Mouse (Mus musculus) limb, embryonic 12.5 days (tissue): ENCODE data around the gene 4930518I15Rik. TPM values are rescaled to one million over a fixed set of nuclear protein-coding genes. Genes with fewer than 3 reads are reported as not detected.
A peak's percentile ranks its signal among the peaks of the same experiment; 100 is the strongest.
"Not testable (repeated sequence)": the region's sequence is repeated elsewhere in the genome, so short reads cannot be mapped to it uniquely, and the experiment has no call there.

Source experiments
- ATAC-seq: fragments of 200-750 bp; cut with Nextera tagmentation; 2 replicates; pipeline ENCODE4 v1.8.0; 2017; ENCODE audit warnings: low read depth, moderate TSS enrichment; ENCODE audit not compliant: insufficient number of reproducible peaks, insufficient read depth, low FRiP score, low TSS enrichment
- H3K27ac ChIP-seq: fragments of 300-500 bp; sonication (generic); 2 replicates; pipeline ENCODE4 v1.5.1; 2016; ENCODE audit warnings: mild to moderate bottlenecking, moderate library complexity
- H3K27me3 ChIP-seq: fragments of 300-500 bp; sonication (generic); 2 replicates; pipeline ENCODE4 v1.6.1; 2016; ENCODE audit warnings: mild to moderate bottlenecking, moderate library complexity
- H3K36me3 ChIP-seq: fragments of 300-500 bp; sonication (generic); 2 replicates; pipeline ENCODE4 v1.6.1; 2016; ENCODE audit warnings: mild to moderate bottlenecking, moderate library complexity
- H3K4me1 ChIP-seq: fragments of 300-500 bp; sonication (generic); replicated peaks from 2 replicates; pipeline ENCODE4 v1.6.1; 2016
- H3K4me2 ChIP-seq: fragments of 300-500 bp; sonication (generic); 2 replicates; pipeline ENCODE4 v1.6.1; 2016; ENCODE audit warnings: mild to moderate bottlenecking, moderate library complexity
- H3K4me3 ChIP-seq: fragments of 300-500 bp; sonication (generic); replicated peaks from 2 replicates; pipeline ENCODE4 v1.5.1; 2016; ENCODE audit warnings: mild to moderate bottlenecking
- H3K9ac ChIP-seq: fragments of 300-500 bp; sonication (generic); replicated peaks from 2 replicates; pipeline ENCODE4 v1.6.1; 2016; ENCODE audit warnings: mild to moderate bottlenecking, moderate library complexity
- H3K9me3 ChIP-seq: fragments of 300-500 bp; sonication (generic); 2 replicates; pipeline ENCODE4 v1.6.1; 2016; ENCODE audit warnings: mild to moderate bottlenecking, moderate library complexity
- WGBS: fragments of 180-500 bp; shearing (Covaris S2); methylation state at CpG from one replicate; pipeline ENCODE4 v1.1.7; 2016; 5-methylcytosine and 5-hydroxymethylcytosine counted together
- polyA plus RNA-seq: library from polyadenylated mRNA; unstranded; fragments of >200 nt; fragmentation: Nextera tagmentation; extraction: Ambion mirVana; gene quantifications from 2 replicates; pipeline ENCODE4 v1.2.1, GENCODE M21; 2016

The 4930518I15Rik gene
- 11.1 and 12.5 TPM in 2 replicates for polyA plus RNA-seq

DNA sequence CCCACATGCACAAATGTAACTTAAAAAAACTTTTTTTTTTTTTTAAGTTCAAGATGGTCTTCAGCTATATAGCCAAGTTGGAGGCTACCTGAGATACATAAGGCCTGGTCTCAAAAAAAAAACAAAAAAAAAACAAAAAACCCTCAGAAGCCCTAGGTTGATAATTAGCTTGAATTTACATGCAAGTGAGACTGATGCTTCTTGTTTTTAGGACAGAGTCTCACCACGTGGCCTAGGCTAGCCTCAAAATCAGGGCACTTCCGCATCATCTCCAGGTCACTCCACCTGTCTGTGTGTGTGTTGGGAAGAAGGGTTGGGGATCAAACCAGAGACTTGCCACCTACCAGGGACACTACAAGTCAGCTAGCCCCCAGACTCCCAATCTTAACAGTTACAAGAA lies at the start of gene 4930518I15Rik:
4930518I15Rik (minus strand) TSS at position 112 of the 400 bp plus-strand sequence.
- WGBS, result 90% methylated on average over 2 of the region's 2 CpGs
- Histone ChIP-seq H3K4me3 (no peak within 1 kb of the TSS), H3K9me3 (no peaks in the 10 kb centered on the region), H3K27ac (peak within 1 kb of the TSS; percentile 41; the same call in 1 of the 2 replicates), H3K36me3 (peaks cover 60% of the 10 kb centered on the region), H3K27me3 (no peaks in the 10 kb centered on the region), H3K9ac (no peak within 1 kb of the TSS), H3K4me2 (no peak within 1 kb of the TSS), H3K4me1 (peaks cover 9% of the 10 kb centered on the region)
- no peak for ATAC-seq

DNA sequence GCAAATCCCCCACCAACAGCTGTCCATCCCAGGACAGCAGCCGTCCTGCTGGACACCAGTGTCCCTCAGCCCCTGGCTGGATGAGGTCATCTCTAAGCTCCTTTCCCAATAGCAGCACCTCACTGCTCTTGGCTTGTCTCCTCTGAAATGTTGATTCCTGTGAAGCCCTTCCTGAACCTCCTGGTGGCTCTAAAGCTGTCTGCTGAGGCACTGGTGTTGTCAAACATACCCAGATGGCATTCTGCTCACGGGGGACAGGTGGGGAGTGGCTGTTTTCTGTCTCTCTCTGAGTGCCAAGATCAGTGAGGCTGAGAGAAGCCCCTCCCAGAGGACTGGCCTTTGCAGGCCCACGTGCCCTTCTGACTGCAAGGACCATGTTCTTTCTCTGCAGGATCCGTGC lies 48.2 kb upstream of the 4930518I15Rik start:
- H3K36me3 ChIP-seq, H3K9me3 ChIP-seq: not testable (repeated sequence)
- 20% methylated on average over 4 of the region's 4 CpGs for WGBS

DNA sequence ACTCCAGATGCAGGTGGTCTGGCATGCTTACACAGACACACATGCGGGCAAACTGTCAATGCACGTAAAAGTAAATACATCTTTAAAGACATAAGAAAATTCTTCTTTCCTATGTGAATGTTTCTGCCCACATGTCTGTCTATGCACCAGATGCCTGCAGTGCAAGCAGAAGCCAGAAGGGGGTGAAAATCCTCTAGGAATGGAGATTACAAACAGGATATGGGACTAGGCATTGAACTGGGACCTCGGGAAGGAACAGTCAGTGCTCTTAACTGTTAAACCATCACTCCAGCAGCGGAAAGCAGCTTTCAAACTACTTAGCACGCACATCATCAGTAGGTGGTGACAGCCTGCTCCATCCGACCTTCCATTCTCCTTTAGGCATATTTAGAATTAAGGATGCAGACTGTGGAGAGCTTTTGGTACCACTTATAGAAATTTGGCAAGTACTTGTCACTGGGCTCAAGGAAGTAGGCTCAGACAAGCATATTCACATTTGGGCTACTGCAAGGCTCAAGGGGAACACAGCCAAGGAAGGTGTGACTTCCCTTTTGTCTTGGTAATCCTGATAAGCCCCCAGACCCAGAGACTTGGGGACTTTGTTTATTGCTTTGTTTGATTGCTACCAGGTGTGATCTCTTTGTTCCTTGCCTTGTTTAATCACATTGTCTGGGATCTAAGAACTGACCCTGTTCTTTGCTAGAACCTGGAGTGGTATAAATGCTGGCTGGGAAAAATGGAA lies 47.4 kb upstream of the 4930518I15Rik start:
- WGBS, result 21% methylated on average over 6 of the region's 6 CpGs
- 0 out of 2 replicates have a peak overlapping the region, but pooled peaks have one; percentile 8 for H3K9ac ChIP-seq
- H3K27me3 ChIP-seq, result no peaks in the 10 kb centered on the region
- no peak overlapping the region for H3K27ac ChIP-seq
- no peak overlapping the region for H3K4me2 ChIP-seq
- H3K4me1 ChIP-seq, result peaks cover 7% of the 10 kb centered on the region; the same call in 1 of the 2 replicates
- no peak for ATAC-seq
- no peak overlapping the region for H3K4me3 ChIP-seq
- no peaks in the 10 kb centered on the region for H3K9me3 ChIP-seq
- H3K36me3 ChIP-seq, result no peaks in the 10 kb centered on the region

More for the DNA sequence above, 48.2 kb upstream of the 4930518I15Rik start:
- not testable (repeated sequence) for H3K27me3 ChIP-seq, H3K4me2 ChIP-seq, H3K4me3 ChIP-seq, H3K4me1 ChIP-seq, ATAC-seq, H3K27ac ChIP-seq
- H3K9ac ChIP-seq, result 0 out of 2 replicates have a peak overlapping the region, but pooled peaks have one; percentile 8

DNA sequence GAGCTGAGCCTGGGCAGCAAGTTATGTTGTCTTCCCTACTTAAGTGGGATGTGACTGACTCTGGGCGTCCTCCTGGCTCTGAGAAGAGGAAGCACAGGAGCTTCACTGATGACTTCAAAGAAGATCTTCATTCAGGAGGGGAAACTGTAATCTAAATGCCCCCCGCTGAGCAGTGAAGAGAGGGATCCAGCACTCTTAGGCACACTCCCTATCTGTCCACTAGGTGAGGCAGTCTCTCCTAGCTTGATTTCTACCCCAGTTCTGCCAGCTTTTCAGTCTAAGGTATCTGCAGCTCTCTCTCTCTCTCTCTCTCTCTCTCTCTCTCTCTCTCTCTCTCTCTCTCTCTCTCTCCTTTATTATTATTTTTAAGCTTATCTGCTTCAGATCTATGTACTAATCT lies 45.6 kb upstream of the 4930518I15Rik start:
- peaks cover 7% of the 10 kb centered on the region; the same call in 1 of the 2 replicates for H3K4me1 ChIP-seq
- H3K9me3 ChIP-seq, result no peaks in the 10 kb centered on the region
- no peak overlapping the region for H3K4me3 ChIP-seq
- peaks cover 3% of the 10 kb centered on the region; the same call in 1 of the 2 replicates for H3K27me3 ChIP-seq
- no peak overlapping the region for H3K9ac ChIP-seq
- H3K36me3 ChIP-seq, result no peaks in the 10 kb centered on the region
- no peak for ATAC-seq
- WGBS, result 16% methylated on average over 2 of the region's 2 CpGs
- H3K27ac ChIP-seq, result no peak overlapping the region
- no peak overlapping the region for H3K4me2 ChIP-seq

DNA sequence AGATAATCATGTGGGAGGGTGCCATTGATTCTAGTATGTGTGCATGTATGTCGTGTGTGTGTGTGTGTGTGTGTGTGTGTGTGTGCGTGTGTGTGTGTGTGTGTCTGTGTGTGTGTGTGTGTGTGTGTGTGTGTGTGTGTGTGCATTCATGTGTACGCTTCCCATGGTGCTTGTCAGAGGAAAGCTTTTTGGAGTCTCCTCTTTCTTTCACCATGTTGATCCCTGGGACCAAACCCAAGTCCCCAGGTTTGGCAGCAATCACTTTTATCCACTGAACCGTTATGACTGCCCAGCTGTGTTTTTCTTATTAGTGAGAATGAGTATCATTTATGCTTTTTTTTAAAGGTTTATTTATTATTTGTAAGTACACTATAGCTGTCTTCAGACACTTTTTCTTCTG lies 44.7 kb upstream of the 4930518I15Rik start:
- not testable (repeated sequence) for H3K4me3 ChIP-seq, ATAC-seq, H3K27ac ChIP-seq, H3K4me1 ChIP-seq, H3K4me2 ChIP-seq, H3K9me3 ChIP-seq, H3K9ac ChIP-seq, H3K27me3 ChIP-seq, H3K36me3 ChIP-seq
- 72% methylated on average over 3 of the region's 4 CpGs for WGBS

DNA sequence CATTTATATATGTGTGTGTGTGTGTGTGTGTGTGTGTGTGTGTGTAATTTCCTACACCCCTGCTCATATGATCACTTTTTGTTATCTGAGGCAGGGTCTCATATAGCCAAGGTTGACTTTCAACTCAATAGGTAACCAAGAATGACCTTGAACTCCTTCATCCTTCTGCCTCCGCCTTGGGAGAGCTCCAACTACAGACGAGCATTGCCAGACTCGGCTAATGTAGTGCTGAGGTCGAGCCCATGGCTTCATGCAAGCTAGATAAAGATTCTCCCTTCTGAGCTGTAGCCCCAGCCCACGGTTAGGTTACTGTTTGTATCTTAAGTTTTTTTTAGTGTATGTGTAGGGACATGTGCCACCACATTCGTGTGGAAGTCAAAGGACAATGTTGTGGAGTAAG lies 44.1 kb upstream of the 4930518I15Rik start:
- ATAC-seq, result no peak
- Histone ChIP-seq H3K9me3 (no peaks in the 10 kb centered on the region), H3K9ac (no peak overlapping the region), H3K4me3 (no peak overlapping the region), H3K36me3 (no peaks in the 10 kb centered on the region), H3K4me1 (peaks cover 7% of the 10 kb centered on the region; the same call in 1 of the 2 replicates), H3K27ac (no peak overlapping the region), H3K27me3 (peaks cover 4% of the 10 kb centered on the region; the same call in 1 of the 2 replicates), H3K4me2 (no peak overlapping the region)
- WGBS, result 82% methylated on average over 6 of the region's 6 CpGs

DNA sequence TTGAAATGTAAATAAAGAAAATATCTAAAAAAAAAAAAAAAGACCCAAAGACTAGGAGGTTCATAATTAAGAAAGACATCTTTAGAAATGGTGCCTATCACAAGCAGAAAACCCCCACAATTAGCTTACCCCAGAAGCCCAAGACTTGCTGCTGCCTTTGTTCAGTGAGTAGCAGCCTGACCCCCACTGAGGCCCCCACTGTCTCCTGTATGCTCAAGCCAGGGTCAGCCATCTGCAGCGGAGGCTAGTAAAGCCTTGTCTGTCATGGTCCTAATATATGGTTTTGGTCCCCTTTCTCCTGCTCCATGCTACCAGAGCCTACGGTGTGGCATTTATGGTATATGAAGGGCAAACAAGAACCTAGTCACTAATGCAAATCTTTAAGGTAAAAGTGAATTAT lies 43.6 kb upstream of the 4930518I15Rik start:
- no peak overlapping the region for H3K4me2 ChIP-seq
- 73% methylated on average over 2 of the region's 2 CpGs for WGBS
- no peak for ATAC-seq
- H3K4me3 ChIP-seq, result no peak overlapping the region
- H3K36me3 ChIP-seq, result no peaks in the 10 kb centered on the region
- H3K4me1 ChIP-seq, result peaks cover 7% of the 10 kb centered on the region; the same call in 1 of the 2 replicates
- no peak overlapping the region for H3K27ac ChIP-seq
- no peaks in the 10 kb centered on the region for H3K9me3 ChIP-seq
- H3K27me3 ChIP-seq, result peaks cover 4% of the 10 kb centered on the region; the same call in 1 of the 2 replicates
- H3K9ac ChIP-seq, result no peak overlapping the region

DNA sequence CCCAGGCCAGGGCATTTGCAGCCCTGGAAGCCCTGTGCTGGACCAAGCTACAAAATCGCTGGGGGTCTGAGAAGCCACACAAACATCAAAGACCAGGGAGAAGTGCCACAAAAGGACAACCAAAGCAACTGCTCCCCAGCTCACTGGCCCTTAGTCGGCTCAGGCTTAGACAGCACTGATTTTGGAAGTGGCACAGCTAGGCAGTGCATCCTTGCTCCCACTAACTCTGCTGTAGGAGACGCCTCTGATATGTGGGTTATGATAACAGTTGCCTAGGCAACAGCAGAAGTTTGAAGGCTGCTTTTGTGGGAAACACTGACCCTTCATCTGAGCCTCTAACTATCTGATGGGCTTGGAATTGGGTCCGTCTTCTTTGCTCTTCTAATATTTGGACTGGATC lies 41.4 kb upstream of the 4930518I15Rik start:
- Histone ChIP-seq H3K27ac (no peak overlapping the region), H3K27me3 (peaks cover 4% of the 10 kb centered on the region; the same call in 1 of the 2 replicates), H3K4me1 (no peaks in the 10 kb centered on the region), H3K4me3 (no peak overlapping the region), H3K9me3 (no peaks in the 10 kb centered on the region), H3K9ac (no peak overlapping the region), H3K4me2 (no peak overlapping the region), H3K36me3 (no peaks in the 10 kb centered on the region)
- ATAC-seq, result no peak
- 70% methylated on average over 4 of the region's 4 CpGs for WGBS

DNA sequence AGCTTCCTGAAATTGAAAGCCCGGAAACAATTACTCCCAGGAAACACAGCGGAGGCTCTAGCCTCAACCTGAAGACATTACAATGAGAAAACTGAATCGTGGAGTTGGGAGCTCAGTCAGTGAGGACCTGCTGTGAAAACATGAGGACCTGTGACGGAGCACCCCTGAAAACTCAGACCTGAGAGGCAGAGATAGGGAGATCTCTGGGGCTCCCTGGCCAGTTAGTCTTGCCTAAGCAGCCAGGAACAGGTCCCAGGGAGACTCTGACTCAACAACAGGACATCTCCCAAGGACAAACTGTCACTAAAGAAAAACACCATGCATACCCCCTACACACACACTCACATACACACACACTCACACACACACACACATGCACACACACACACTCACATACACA lies 40.6 kb upstream of the 4930518I15Rik start:
- no peaks in the 10 kb centered on the region for H3K4me1 ChIP-seq
- H3K27me3 ChIP-seq, result peaks cover 4% of the 10 kb centered on the region; the same call in 1 of the 2 replicates
- ATAC-seq, result no peak
- H3K36me3 ChIP-seq, result no peaks in the 10 kb centered on the region
- H3K4me2 ChIP-seq, result no peak overlapping the region
- no peak overlapping the region for H3K9ac ChIP-seq
- H3K4me3 ChIP-seq, result no peak overlapping the region
- no peak overlapping the region for H3K27ac ChIP-seq
- WGBS, result 78% methylated on average over 4 of the region's 4 CpGs
- no peaks in the 10 kb centered on the region for H3K9me3 ChIP-seq

DNA sequence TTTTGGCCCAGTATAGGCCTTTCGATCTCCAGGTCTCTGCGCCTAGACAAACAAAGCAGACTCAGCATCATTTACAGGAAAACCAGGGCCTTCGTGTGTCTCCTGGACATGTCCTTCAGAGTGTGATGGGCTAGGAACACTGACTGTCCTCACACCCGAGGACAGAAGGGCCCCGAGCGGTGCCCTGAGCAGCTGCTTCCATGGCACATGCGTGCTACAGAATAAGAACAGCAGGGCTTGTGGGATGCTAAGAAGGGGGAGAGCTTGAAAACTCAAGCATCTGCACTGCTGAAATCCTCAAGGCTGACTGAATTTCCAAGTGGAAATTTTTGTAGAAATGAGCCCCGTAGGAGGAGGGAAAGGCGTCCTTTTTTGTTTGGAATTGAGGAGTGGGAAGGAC lies 39.3 kb upstream of the 4930518I15Rik start:
- WGBS, result 87% methylated on average over 9 of the region's 9 CpGs
- no peak overlapping the region for H3K4me2 ChIP-seq
- H3K27ac ChIP-seq, result no peak overlapping the region
- no peaks in the 10 kb centered on the region for H3K36me3 ChIP-seq
- peaks cover 4% of the 10 kb centered on the region; the same call in 1 of the 2 replicates for H3K27me3 ChIP-seq
- no peak for ATAC-seq
- H3K4me3 ChIP-seq, result no peak overlapping the region
- H3K9ac ChIP-seq, result no peak overlapping the region
- H3K4me1 ChIP-seq, result no peaks in the 10 kb centered on the region
- H3K9me3 ChIP-seq, result no peaks in the 10 kb centered on the region

DNA sequence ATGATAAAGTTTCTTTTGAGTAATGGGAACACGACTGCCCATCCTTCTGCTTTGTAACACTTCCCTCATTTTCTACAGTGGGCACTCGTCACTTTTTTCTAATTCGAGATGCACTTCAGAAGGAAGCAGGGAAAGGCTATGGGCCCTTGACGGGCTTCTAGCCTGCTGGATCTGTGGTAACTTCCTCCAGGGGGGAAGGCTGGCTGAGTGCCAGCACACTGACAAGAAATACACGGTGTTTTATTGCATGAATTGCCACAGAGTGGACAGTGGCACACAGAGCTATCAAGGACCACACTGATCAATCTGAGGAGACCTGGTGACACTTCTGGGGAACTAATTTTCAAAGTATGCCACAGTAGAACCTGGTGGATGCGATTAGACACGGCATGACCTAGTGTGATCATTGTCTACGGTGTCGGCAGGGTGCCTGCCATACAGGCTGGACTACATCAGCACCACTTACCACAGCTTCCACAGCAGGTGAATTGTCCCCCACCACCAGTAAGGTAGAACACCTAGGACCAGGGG lies 38.7 kb upstream of the 4930518I15Rik start:
- no peaks in the 10 kb centered on the region for H3K4me1 ChIP-seq
- H3K27me3 ChIP-seq, result peaks cover 4% of the 10 kb centered on the region; the same call in 1 of the 2 replicates
- no peaks in the 10 kb centered on the region for H3K36me3 ChIP-seq
- H3K27ac ChIP-seq, result no peak overlapping the region
- WGBS, result 82% methylated on average over 9 of the region's 9 CpGs
- H3K9me3 ChIP-seq, result no peaks in the 10 kb centered on the region
- H3K9ac ChIP-seq, result no peak overlapping the region
- no peak for ATAC-seq
- H3K4me2 ChIP-seq, result no peak overlapping the region
- no peak overlapping the region for H3K4me3 ChIP-seq
